Mouse (Mus musculus): ENCODE data around the gene Myh10.

Myh10 gene

GRCm38 (mm10) chr11:68745374-68746200 is 54.2 kb downstream of the Myh10 start:
- DNase-seq (ENCODE audit: low read depth, low spot score): peak; percentile 92

- peak; percentile 50 for DNase-seq (ENCODE audit: low read depth, low spot score)
Measured at GRCm38 (mm10) chr11:68748121-68748520, 56.8 kb downstream of the Myh10 start.

GRCm38 (mm10) chr11:68750206-68750605 is 58.8 kb downstream of the Myh10 start:
- no peak for DNase-seq (ENCODE audit: low read depth, low spot score)

GRCm38 (mm10) chr11:68750938-68751337 is 59.6 kb downstream of the Myh10 start:
- peak; percentile 17 for DNase-seq (ENCODE audit: low read depth, low spot score)

- DNase-seq (ENCODE audit: low read depth, low spot score): no peak
Measured at GRCm38 (mm10) chr11:68754283-68754682, 62.9 kb downstream of the Myh10 start.

GRCm38 (mm10) chr11:68756456-68757348 is 65.3 kb downstream of the Myh10 start:
- DNase-seq (ENCODE audit: low read depth, low spot score): no peak

- no peak for DNase-seq (ENCODE audit: low read depth, low spot score)
Measured at GRCm38 (mm10) chr11:68759691-68760090, 68.3 kb downstream of the Myh10 start.

GRCm38 (mm10) chr11:68761155-68761554 is 69.8 kb downstream of the Myh10 start:
- no peak for DNase-seq (ENCODE audit: low read depth, low spot score)

GRCm38 (mm10) chr11:68761664-68762063 is 70.3 kb downstream of the Myh10 start:
- DNase-seq (ENCODE audit: low read depth, low spot score): no peak

GRCm38 (mm10) chr11:68764622-68765021 is 73.3 kb downstream of the Myh10 start:
- no peak for DNase-seq (ENCODE audit: low read depth, low spot score)

GRCm38 (mm10) chr11:68767762-68768542 is 76.6 kb downstream of the Myh10 start:
- no peak for DNase-seq (ENCODE audit: low read depth, low spot score)

GRCm38 (mm10) chr11:68769770-68770510 is 78.6 kb downstream of the Myh10 start:
- no peak for DNase-seq (ENCODE audit: low read depth, low spot score)

GRCm38 (mm10) chr11:68776147-68776655 is 84.8 kb downstream of the Myh10 start:
- DNase-seq (ENCODE audit: low read depth, low spot score): no peak

GRCm38 (mm10) chr11:68777933-68778332 is 86.6 kb downstream of the Myh10 start:
- DNase-seq (ENCODE audit: low read depth, low spot score): no peak

GRCm38 (mm10) chr11:68778855-68779254 is 87.5 kb downstream of the Myh10 start:
- no peak for DNase-seq (ENCODE audit: low read depth, low spot score)

GRCm38 (mm10) chr11:68779735-68780465 is 88.5 kb downstream of the Myh10 start:
- no peak for DNase-seq (ENCODE audit: low read depth, low spot score)

- DNase-seq (ENCODE audit: low read depth, low spot score): no peak
Measured at GRCm38 (mm10) chr11:68780466-68781114, 89.2 kb downstream of the Myh10 start.

GRCm38 (mm10) chr11:68782336-68782735 is 91.0 kb downstream of the Myh10 start:
- DNase-seq (ENCODE audit: low read depth, low spot score): no peak

- no peak for DNase-seq (ENCODE audit: low read depth, low spot score)
Measured at GRCm38 (mm10) chr11:68785813-68786212, 94.5 kb downstream of the Myh10 start.

- DNase-seq (ENCODE audit: low read depth, low spot score): no peak
Measured at GRCm38 (mm10) chr11:68787222-68787621, 95.9 kb downstream of the Myh10 start.

All from telencephalon, adult 2 months (tissue).